Mouse (Mus musculus): ENCODE measurements around the gene Il1r1. TPM values are rescaled to one million over a fixed set of nuclear protein-coding genes. Genes with fewer than 3 reads are reported as not detected.

Il1r1 gene
- polyA plus RNA-seq, 1 experiment = 0.49 TPM

DNA sequence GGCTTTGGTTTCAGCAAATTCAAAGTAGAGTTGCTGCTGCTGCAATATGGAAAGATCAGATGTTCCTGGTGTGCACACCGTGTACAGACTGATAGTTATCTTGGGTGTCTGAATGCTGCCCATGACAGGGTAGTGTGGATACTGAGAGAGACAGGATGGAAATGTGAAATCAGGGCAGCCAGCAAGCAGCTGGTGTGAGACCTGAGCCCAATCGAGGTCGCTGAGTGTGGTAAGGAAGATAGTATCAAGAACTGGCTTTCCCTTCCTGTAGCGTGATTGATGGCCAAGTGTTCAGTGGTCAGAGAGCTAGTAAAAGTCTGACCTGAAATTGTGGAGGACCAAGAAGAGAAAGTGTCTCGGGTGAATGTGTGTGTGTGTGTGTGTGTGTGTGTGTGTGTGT is 59.1 kb downstream of the Il1r1 start:
- no peak overlapping the region for H3K27ac ChIP-seq (ENCODE audit: insufficient read depth, low read length)
- no peaks in the 10 kb centered on the region for H3K27me3 ChIP-seq (ENCODE audit: control insufficient read depth, insufficient read depth, low read length, poor library complexity, severe bottlenecking)
- no peaks in the 10 kb centered on the region for H3K9me3 ChIP-seq (replicated peaks; ENCODE audit: control insufficient read depth, insufficient read depth, low read length, poor library complexity, severe bottlenecking)
- H3K36me3 ChIP-seq (ENCODE audit: control insufficient read depth, insufficient read depth, low read length, poor library complexity, severe bottlenecking) = no peaks in the 10 kb centered on the region
- H3K9ac ChIP-seq (ENCODE audit: low read depth, poor library complexity, severe bottlenecking) = no peak overlapping the region
- H3K4me1 ChIP-seq (ENCODE audit: control insufficient read depth, insufficient read depth, low read length) = no peaks in the 10 kb centered on the region
- H3K4me3 ChIP-seq (ENCODE audit: low read depth, low read length) = no peak overlapping the region
- TF ChIP-seq POLR2A (IDR thresholded peaks at IDR 0.05; ENCODE audit: insufficient read depth, low read length) = no peak
- no peak for TF ChIP-seq CTCF (IDR thresholded peaks at IDR 0.05; ENCODE audit: low read depth, low read length)
- no peak for TF ChIP-seq EP300 (IDR thresholded peaks at IDR 0.05; ENCODE audit: insufficient read depth, low read depth, low read length)

DNA sequence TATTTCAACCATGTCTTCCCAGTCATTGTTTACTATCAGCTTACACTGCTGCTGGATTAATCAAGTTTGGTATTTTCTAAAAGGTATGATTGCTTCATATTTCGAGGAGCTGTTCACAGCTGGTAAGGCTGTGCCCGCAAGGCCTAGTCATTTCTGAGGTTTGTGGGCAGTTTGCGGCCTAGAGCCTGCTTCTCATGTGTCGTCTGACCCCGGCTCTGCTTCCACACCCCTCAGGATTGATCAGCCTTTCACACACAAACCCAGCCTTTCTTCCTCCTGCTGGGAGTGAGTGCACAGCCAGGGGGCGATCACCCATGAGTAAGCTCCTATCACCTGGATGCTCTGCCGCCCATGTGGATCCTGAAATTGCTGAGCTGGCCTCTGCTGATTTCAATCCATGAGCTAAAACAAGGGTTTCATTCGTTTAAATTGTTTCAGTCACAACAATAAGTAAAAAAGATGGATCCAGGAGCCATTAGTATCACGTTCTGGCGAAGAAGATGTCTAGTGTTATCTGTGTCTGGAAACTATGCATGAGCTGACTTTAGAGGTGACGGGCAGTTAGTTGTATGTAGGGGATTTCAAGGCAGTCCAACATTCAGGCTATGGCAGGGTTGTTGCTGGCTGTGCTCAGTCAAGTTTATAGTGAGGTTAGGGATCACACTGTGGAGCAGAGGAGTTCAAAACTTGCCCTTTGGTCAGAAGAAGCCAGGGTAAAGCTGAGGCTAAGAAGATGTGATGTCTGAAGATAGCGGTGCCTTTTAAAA is 65.8 kb downstream of the Il1r1 start:
- no peak overlapping the region for H3K4me3 ChIP-seq (ENCODE audit: low read depth, low read length)
- no peaks in the 10 kb centered on the region for H3K36me3 ChIP-seq (ENCODE audit: control insufficient read depth, insufficient read depth, low read length, poor library complexity, severe bottlenecking)
- peaks cover 7% of the 10 kb centered on the region for H3K9me3 ChIP-seq (replicated peaks; ENCODE audit: control insufficient read depth, insufficient read depth, low read length, poor library complexity, severe bottlenecking)
- TF ChIP-seq EP300 (IDR thresholded peaks at IDR 0.05; ENCODE audit: insufficient read depth, low read depth, low read length) = no peak
- peak; percentile 49 for TF ChIP-seq CTCF (IDR thresholded peaks at IDR 0.05; ENCODE audit: low read depth, low read length)
- H3K9ac ChIP-seq (ENCODE audit: low read depth, poor library complexity, severe bottlenecking) = no peak overlapping the region
- no peak overlapping the region for H3K27ac ChIP-seq (ENCODE audit: insufficient read depth, low read length)
- no peaks in the 10 kb centered on the region for H3K27me3 ChIP-seq (ENCODE audit: control insufficient read depth, insufficient read depth, low read length, poor library complexity, severe bottlenecking)
- no peaks in the 10 kb centered on the region for H3K4me1 ChIP-seq (ENCODE audit: control insufficient read depth, insufficient read depth, low read length)

DNA sequence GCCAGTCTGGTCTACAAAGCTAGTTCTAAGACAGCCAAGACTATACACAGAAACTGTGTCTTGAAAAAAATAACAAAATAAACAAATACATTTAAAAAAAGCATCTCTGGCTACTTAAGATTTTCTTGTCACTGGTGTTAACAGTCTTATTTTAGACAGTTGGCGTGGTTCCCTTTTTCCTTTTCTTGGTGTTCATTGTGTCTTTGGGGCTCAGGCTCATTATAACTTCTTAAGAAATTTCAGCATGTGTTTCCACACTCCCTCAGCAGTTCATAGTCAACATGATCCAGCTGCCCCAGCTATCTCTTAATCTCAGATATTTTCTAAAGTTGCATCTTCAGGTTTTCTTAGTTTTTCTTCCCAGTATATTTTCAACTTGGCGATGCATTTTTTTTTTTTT is 67.4 kb downstream of the Il1r1 start:
- no peak overlapping the region for H3K9ac ChIP-seq (ENCODE audit: low read depth, poor library complexity, severe bottlenecking)
- no peaks in the 10 kb centered on the region for H3K27me3 ChIP-seq (ENCODE audit: control insufficient read depth, insufficient read depth, low read length, poor library complexity, severe bottlenecking)
- H3K27ac ChIP-seq (ENCODE audit: insufficient read depth, low read length) = no peak overlapping the region
- no peaks in the 10 kb centered on the region for H3K4me1 ChIP-seq (ENCODE audit: control insufficient read depth, insufficient read depth, low read length)
- H3K4me3 ChIP-seq (ENCODE audit: low read depth, low read length) = no peak overlapping the region
- no peaks in the 10 kb centered on the region for H3K36me3 ChIP-seq (ENCODE audit: control insufficient read depth, insufficient read depth, low read length, poor library complexity, severe bottlenecking)
- TF ChIP-seq CTCF (IDR thresholded peaks at IDR 0.05; ENCODE audit: low read depth, low read length) (no peak), EP300 (IDR thresholded peaks at IDR 0.05; ENCODE audit: insufficient read depth, low read depth, low read length) (no peak), POLR2A (IDR thresholded peaks at IDR 0.05; ENCODE audit: insufficient read depth, low read length) (no peak)
- H3K9me3 ChIP-seq (replicated peaks; ENCODE audit: control insufficient read depth, insufficient read depth, low read length, poor library complexity, severe bottlenecking) = peaks cover 14% of the 10 kb centered on the region

DNA sequence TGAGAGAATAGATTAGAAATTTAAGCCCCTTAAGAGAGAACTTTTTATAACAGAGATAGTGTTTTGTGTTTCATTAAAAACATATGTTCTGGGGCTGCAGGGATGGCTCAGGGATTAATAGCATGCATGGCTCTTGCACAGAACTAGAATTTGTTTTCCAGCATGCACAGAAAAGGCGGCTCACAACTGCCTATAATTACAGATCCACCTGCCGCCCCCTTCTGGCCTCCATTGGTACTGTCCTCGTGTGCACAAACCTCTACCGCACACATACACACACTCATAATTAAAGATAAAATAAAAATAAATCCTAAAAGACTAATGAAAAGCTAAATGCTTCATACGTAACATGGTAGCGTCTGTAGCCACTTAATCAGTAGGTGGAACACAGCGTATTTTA is 69.0 kb downstream of the Il1r1 start:
- TF ChIP-seq EP300 (IDR thresholded peaks at IDR 0.05; ENCODE audit: insufficient read depth, low read depth, low read length) (no peak), POLR2A (IDR thresholded peaks at IDR 0.05; ENCODE audit: insufficient read depth, low read length) (no peak), CTCF (IDR thresholded peaks at IDR 0.05; ENCODE audit: low read depth, low read length) (no peak)
- Histone ChIP-seq H3K9me3 (replicated peaks; ENCODE audit: control insufficient read depth, insufficient read depth, low read length, poor library complexity, severe bottlenecking) (peaks cover 14% of the 10 kb centered on the region), H3K27ac (ENCODE audit: insufficient read depth, low read length) (no peak overlapping the region), H3K4me1 (ENCODE audit: control insufficient read depth, insufficient read depth, low read length) (no peaks in the 10 kb centered on the region), H3K9ac (ENCODE audit: low read depth, poor library complexity, severe bottlenecking) (no peak overlapping the region), H3K4me3 (ENCODE audit: low read depth, low read length) (no peak overlapping the region), H3K27me3 (ENCODE audit: control insufficient read depth, insufficient read depth, low read length, poor library complexity, severe bottlenecking) (no peaks in the 10 kb centered on the region), H3K36me3 (ENCODE audit: control insufficient read depth, insufficient read depth, low read length, poor library complexity, severe bottlenecking) (no peaks in the 10 kb centered on the region)

DNA sequence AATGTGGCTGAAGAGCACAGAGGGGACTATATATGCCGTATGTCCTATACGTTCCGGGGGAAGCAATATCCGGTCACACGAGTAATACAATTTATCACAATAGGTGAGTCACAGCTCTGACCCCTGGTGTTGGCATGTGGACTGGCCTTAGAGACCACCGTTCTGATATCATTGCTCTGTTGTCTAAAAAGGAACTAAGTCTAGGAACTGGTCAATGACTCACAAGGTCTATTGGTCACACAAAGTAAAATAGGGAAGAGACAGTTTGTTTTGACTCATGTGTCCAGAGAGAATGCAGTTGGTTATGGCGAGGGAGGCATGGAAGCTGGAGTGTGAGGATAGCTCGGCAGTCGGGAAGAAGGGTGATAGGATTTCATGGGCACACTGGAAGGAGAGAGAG is 69.9 kb downstream of the Il1r1 start:
- Histone ChIP-seq H3K36me3 (ENCODE audit: control insufficient read depth, insufficient read depth, low read length, poor library complexity, severe bottlenecking) (no peaks in the 10 kb centered on the region), H3K9ac (ENCODE audit: low read depth, poor library complexity, severe bottlenecking) (no peak overlapping the region), H3K9me3 (replicated peaks; ENCODE audit: control insufficient read depth, insufficient read depth, low read length, poor library complexity, severe bottlenecking) (peaks cover 14% of the 10 kb centered on the region), H3K4me1 (ENCODE audit: control insufficient read depth, insufficient read depth, low read length) (no peaks in the 10 kb centered on the region), H3K27me3 (ENCODE audit: control insufficient read depth, insufficient read depth, low read length, poor library complexity, severe bottlenecking) (no peaks in the 10 kb centered on the region), H3K27ac (ENCODE audit: insufficient read depth, low read length) (no peak overlapping the region), H3K4me3 (ENCODE audit: low read depth, low read length) (no peak overlapping the region)
- no peak for TF ChIP-seq EP300 (IDR thresholded peaks at IDR 0.05; ENCODE audit: insufficient read depth, low read depth, low read length)
- no peak for TF ChIP-seq POLR2A (IDR thresholded peaks at IDR 0.05; ENCODE audit: insufficient read depth, low read length)
- TF ChIP-seq CTCF (IDR thresholded peaks at IDR 0.05; ENCODE audit: low read depth, low read length) = no peak

DNA sequence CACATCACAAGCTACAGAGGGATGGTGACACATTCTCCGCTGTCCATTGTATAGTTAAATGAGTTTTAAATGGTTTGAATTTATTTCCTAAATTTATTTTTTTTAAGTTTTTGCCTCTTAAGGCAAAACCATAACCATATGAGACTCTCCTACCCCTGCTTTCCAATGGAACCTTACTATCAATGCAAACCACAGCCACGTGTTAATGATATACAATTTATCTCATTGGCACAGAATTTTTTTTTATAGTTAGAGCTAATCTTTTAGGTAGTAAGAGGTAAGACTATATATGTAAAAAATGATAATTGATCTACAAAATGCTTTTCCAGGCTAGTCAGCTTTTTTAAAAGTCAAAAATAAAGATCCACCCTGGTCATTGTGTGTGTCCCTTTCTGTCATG is 73.2 kb downstream of the Il1r1 start:
- no peaks in the 10 kb centered on the region for H3K27me3 ChIP-seq (ENCODE audit: control insufficient read depth, insufficient read depth, low read length, poor library complexity, severe bottlenecking)
- TF ChIP-seq EP300 (IDR thresholded peaks at IDR 0.05; ENCODE audit: insufficient read depth, low read depth, low read length) (no peak), POLR2A (IDR thresholded peaks at IDR 0.05; ENCODE audit: insufficient read depth, low read length) (no peak), CTCF (IDR thresholded peaks at IDR 0.05; ENCODE audit: low read depth, low read length) (no peak)
- no peaks in the 10 kb centered on the region for H3K36me3 ChIP-seq (ENCODE audit: control insufficient read depth, insufficient read depth, low read length, poor library complexity, severe bottlenecking)
- no peak overlapping the region for H3K4me3 ChIP-seq (ENCODE audit: low read depth, low read length)
- peaks cover 14% of the 10 kb centered on the region for H3K9me3 ChIP-seq (replicated peaks; ENCODE audit: control insufficient read depth, insufficient read depth, low read length, poor library complexity, severe bottlenecking)
- no peaks in the 10 kb centered on the region for H3K4me1 ChIP-seq (ENCODE audit: control insufficient read depth, insufficient read depth, low read length)
- H3K27ac ChIP-seq (ENCODE audit: insufficient read depth, low read length) = no peak overlapping the region
- no peak overlapping the region for H3K9ac ChIP-seq (ENCODE audit: low read depth, poor library complexity, severe bottlenecking)

Data from ES-Bruce4 (cell line).